Mouse (Mus musculus) spleen, adult 2 months (tissue): ENCODE results near the gene Kazn. TPM values are rescaled to one million over a fixed set of nuclear protein-coding genes. Genes with fewer than 3 reads are reported as not detected.

Experiments
- DNase-seq, 2 experiments: peaks; one replicate each; pipeline versions ENCODE4 v3.0.0 to v3.0.0-alpha.2; 2012 to 2021; ENCODE audit warnings: low spot score in 2 of 2, low read depth in 1 of 2
- H3K27ac ChIP-seq: fragments of 200-500 bp; 2 replicates; pipeline ENCODE4 v1.5.1; 2012; ENCODE audit warnings: low read length, inconsistent platforms; ENCODE audit not compliant: insufficient read depth
- H3K27me3 ChIP-seq: fragments of 200-500 bp; 2 replicates; pipeline ENCODE4 v1.6.1; 2012; ENCODE audit warnings: mild to moderate bottlenecking, moderate library complexity, low read length, inconsistent platforms; ENCODE audit not compliant: control insufficient read depth, insufficient read depth
- H3K36me3 ChIP-seq: fragments of 200-500 bp; 2 replicates; pipeline ENCODE4 v1.6.1; 2012; ENCODE audit warnings: mild to moderate bottlenecking, low read length, inconsistent platforms; ENCODE audit not compliant: control insufficient read depth, insufficient read depth
- H3K4me1 ChIP-seq: fragments of 200-500 bp; 2 replicates; pipeline ENCODE4 v1.6.1; 2011; ENCODE audit warnings: inconsistent platforms; ENCODE audit not compliant: control insufficient read depth, insufficient read depth, insufficient read length
- H3K4me3 ChIP-seq: fragments of 200-500 bp; 2 replicates; pipeline ENCODE4 v1.5.1; 2011; ENCODE audit warnings: mild to moderate bottlenecking, inconsistent platforms; ENCODE audit not compliant: insufficient read depth, insufficient read length; ENCODE audit errors: extremely low read depth
- CTCF ChIP-seq: fragments of 200-500 bp; IDR thresholded peaks from 2 replicates; pipeline ENCODE4 v1.5.1; 2011; ENCODE audit warnings: mild to moderate bottlenecking, inconsistent platforms; ENCODE audit not compliant: insufficient read depth, insufficient read length, insufficient replicate concordance; ENCODE audit errors: extremely low read depth
- POLR2A ChIP-seq: fragments of 200-500 bp; IDR thresholded peaks from 2 replicates; pipeline ENCODE4 v1.6.1; 2011; ENCODE audit warnings: low read depth, low read length, inconsistent platforms
- WGBS: fragments of 180-500 bp; shearing (Covaris S2); methylation state at CpG from one replicate; pipeline ENCODE4 v1.1.7; 2018; 5-methylcytosine and 5-hydroxymethylcytosine counted together
- polyA plus RNA-seq: library from polyadenylated mRNA; depleted of rRNA; stranded (reverse); fragments of >200 nt; gene quantifications from 2 replicates; pipeline ENCODE4 v1.2.3, GENCODE M21; 2012

The Kazn gene
- polyA plus RNA-seq, 1 experiment = 13.2 TPM

- Histone ChIP-seq H3K27ac (no peak overlapping the region), H3K4me3 (no peak overlapping the region), H3K4me1 (no peaks in the 10 kb centered on the region), H3K27me3 (no peaks in the 10 kb centered on the region), H3K36me3 (no peaks in the 10 kb centered on the region)
- TF ChIP-seq POLR2A (no peak), CTCF (no peak)
- WGBS = 85% methylated on average over 6 of the region's 6 CpGs
- DNase-seq = no peak
Measured at GRCm38 (mm10) chr4:142205693-142206092, 33.5 kb downstream of the Kazn start.

GRCm38 (mm10) chr4:142196626-142197025 lies 42.6 kb downstream of the Kazn start:
- TF ChIP-seq CTCF (no peak), POLR2A (no peak)
- no peak for DNase-seq
- Histone ChIP-seq H3K27me3 (no peaks in the 10 kb centered on the region), H3K4me1 (no peaks in the 10 kb centered on the region), H3K36me3 (no peaks in the 10 kb centered on the region), H3K27ac (no peak overlapping the region), H3K4me3 (no peak overlapping the region)
- 70% methylated on average over 6 of the region's 6 CpGs for WGBS

GRCm38 (mm10) chr4:142193780-142194179 lies 45.4 kb downstream of the Kazn start:
- WGBS = 87% methylated on average over 7 of the region's 7 CpGs

DNA sequence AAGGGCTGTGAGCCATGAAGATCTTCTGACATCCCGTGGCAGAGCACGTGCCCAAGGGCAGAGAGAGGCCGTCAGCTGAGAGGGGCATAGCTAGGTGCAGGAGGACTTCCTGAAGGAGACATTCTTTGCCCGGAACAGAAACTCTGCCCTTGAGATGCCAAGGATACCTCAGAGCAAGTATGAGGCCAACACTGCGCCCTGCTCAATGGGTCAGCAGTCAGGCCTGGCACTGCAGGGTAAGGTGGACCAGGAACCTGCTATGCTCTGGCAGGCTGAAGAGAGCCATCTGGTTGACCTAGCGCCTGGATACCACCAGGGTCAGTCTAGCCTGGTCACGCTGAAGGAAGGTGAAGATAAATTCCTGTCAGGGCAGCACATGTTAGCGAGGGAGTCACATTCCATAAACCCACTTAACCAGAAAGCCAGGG lies 46.0 kb downstream of the Kazn start:
- Histone ChIP-seq H3K27ac (no peak overlapping the region), H3K4me1 (no peaks in the 10 kb centered on the region), H3K36me3 (no peaks in the 10 kb centered on the region), H3K27me3 (no peaks in the 10 kb centered on the region), H3K4me3 (no peak overlapping the region)
- DNase-seq = no peak
- TF ChIP-seq POLR2A = no peak
- TF ChIP-seq CTCF = no peak
- WGBS = 93% methylated on average over 8 of the region's 8 CpGs

More at GRCm38 (mm10) chr4:142193780-142194179, 45.4 kb downstream of the Kazn start:
- H3K4me1 ChIP-seq = no peaks in the 10 kb centered on the region
- H3K4me3 ChIP-seq = no peak overlapping the region
- no peak for DNase-seq
- H3K36me3 ChIP-seq = no peaks in the 10 kb centered on the region
- no peak for TF ChIP-seq POLR2A
- no peak for TF ChIP-seq CTCF
- H3K27ac ChIP-seq = no peak overlapping the region
- no peaks in the 10 kb centered on the region for H3K27me3 ChIP-seq

- DNase-seq = no peak
- Histone ChIP-seq H3K27ac (no peak overlapping the region), H3K27me3 (no peaks in the 10 kb centered on the region), H3K4me3 (no peak overlapping the region), H3K4me1 (no peaks in the 10 kb centered on the region), H3K36me3 (no peaks in the 10 kb centered on the region)
- 93% methylated on average over 8 of the region's 8 CpGs for WGBS
- TF ChIP-seq CTCF (no peak), POLR2A (no peak)
Measured at GRCm38 (mm10) chr4:142189960-142190359, 49.2 kb downstream of the Kazn start.

DNA sequence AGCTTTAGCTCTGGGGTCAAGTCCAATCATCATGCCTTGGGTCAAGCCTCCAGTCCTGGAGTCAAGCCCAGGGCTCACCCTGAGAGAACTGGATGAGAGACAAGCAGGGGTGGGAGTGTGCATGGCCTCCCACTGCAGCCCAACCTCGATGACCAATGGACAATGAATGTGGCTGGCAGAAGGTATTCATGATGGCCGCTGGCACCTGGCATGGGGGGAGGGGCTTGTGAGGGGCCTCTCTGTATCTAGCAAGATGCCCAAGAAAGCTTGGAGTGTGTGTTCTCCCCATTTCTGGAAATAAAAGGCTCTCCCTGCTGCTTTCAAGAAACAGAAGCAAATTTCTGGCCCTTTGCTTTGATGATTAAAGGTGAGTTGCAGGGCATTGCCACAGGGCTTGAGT lies 50.7 kb downstream of the Kazn start:
- H3K36me3 ChIP-seq = no peaks in the 10 kb centered on the region
- H3K27me3 ChIP-seq = no peaks in the 10 kb centered on the region
- 85% methylated on average over 2 of the region's 2 CpGs for whole genome bisulfite sequencing
- no peaks in the 10 kb centered on the region for H3K4me1 ChIP-seq
- no peak for DNase-seq
- no peak for TF ChIP-seq POLR2A
- TF ChIP-seq CTCF = no peak
- H3K4me3 ChIP-seq = no peak overlapping the region
- no peak overlapping the region for H3K27ac ChIP-seq

DNA sequence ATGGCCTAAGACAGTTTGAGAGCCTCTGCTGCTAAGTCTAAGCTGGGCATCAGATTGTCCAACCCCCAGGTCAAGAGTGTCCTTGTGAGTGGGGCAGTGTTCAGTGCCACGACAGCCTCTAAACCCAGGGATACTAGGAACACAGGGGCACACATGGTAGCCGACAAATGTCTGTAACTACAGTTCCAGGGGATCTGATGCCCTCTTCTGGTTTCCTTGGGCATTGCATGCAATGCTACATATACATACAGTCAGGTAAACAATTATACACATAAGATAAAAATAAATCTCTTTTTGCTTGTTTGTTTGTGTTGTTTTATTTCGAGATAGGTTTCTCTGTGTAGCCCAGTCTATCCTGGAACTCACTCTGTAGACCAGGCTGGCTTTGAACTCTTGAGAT lies 53.0 kb downstream of the Kazn start:
- Histone ChIP-seq H3K36me3 (no peaks in the 10 kb centered on the region), H3K27me3 (no peaks in the 10 kb centered on the region), H3K4me3 (no peak overlapping the region), H3K27ac (no peak overlapping the region), H3K4me1 (no peaks in the 10 kb centered on the region)
- 86% methylated on average over 3 of the region's 3 CpGs for WGBS
- TF ChIP-seq CTCF = no peak
- no peak for TF ChIP-seq POLR2A
- DNase-seq = no peak

- Histone ChIP-seq H3K4me3 (no peak overlapping the region), H3K36me3 (no peaks in the 10 kb centered on the region), H3K27me3 (no peaks in the 10 kb centered on the region), H3K4me1 (no peaks in the 10 kb centered on the region), H3K27ac (no peak overlapping the region)
- WGBS = 83% methylated on average over 9 of the region's 9 CpGs
- TF ChIP-seq POLR2A (no peak), CTCF (no peak)
- DNase-seq = no peak
Measured at GRCm38 (mm10) chr4:142185533-142185900, 53.7 kb downstream of the Kazn start.
